Mouse (Mus musculus) left cerebral cortex, adult 2 months (tissue): ENCODE data around the gene Ccng2. TPM values are rescaled to one million over a fixed set of nuclear protein-coding genes. Genes with fewer than 3 reads are reported as not detected.
A peak's percentile ranks its signal among the peaks of the same experiment; 100 is the strongest.

Experiments
- DNase-seq, 2 experiments: peaks; one replicate each; pipeline ENCODE4 v3.0.0; 2021 to 2022; ENCODE audit warnings: low spot score in 2 of 2, mixed read lengths in 1 of 2; ENCODE audit errors: extremely low spot score in 1 of 2
- H3K27ac ChIP-seq: fragments of 200-600 bp; 2 replicates; pipeline ENCODE4 v1.8.1; 2022
- H3K4me3 ChIP-seq: fragments of 200-600 bp; 2 replicates; pipeline ENCODE4 v1.8.1; 2022
- CTCF ChIP-seq: fragments of 200-600 bp; IDR thresholded peaks from 2 replicates; pipeline ENCODE4 v1.8.1; 2022; ENCODE audit warnings: antibody characterized with exemption, mild to moderate bottlenecking, moderate library complexity
- intact Hi-C: fragments of 180-260 bp; cut with DNase I; formaldehyde crosslinking; loops from one replicate; pipeline ENCODE4 v1.15.1; 2025
- total RNA-seq, 2 experiments: library from RNA; stranded (reverse); gene quantifications; 2 replicates each; pipeline ENCODE4 v1.2.3; 2021

The Ccng2 gene
- total RNA-seq, 2 experiments from 2014 or later = 43.0 to 44.4 TPM

GRCm38 (mm10) chr5:93265164-93265800, 1.8 kb upstream of the Ccng2 start:
- no peak for DNase-seq
- intact Hi-C loops = loop anchor here (5.0 kb wide), 1 partner anchor 57 kb away; no protein-coding TSS in a partner anchor
- TF ChIP-seq CTCF = no peak
- Histone ChIP-seq H3K4me3 (no peak overlapping the region), H3K27ac (peak overlapping the region; percentile 91)

DNA sequence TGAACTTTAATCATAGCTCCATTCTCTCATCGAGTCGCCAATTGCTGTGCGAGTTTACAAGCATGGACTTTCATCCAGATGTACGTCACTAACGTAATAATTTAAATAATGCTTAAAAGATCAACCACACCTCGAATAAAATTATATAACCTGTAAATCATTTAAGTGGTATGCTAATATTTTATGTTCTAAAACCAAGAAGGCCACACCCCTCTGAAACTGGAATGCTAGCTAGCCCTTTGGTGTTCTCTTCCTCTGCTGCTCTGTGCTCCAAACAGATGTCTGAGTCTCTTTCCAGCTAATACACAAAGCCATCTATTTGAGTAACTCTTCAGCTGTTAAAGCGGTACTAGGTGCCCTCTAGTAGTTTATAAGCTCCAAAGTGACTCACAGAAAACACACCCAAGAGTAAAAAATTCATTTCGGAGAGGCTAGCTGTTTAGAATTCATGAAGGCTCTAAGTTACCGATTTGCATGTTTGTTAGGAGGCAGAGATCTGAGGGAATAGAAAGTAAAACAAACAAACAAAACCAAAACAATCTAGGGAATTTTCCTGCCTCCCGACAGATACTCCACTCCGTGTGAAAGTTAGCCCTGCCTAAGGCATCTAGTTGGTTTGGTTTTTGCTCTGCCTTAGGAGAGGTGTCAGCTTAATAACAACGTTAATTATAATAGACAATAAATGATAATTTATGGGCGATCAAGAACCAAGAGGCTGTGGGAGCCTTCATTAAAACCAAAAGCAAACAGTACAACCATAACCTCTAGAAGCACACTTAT, 1.1 kb upstream of the Ccng2 start:
- no peak for DNase-seq
- peak overlapping the region; percentile 100 for H3K4me3 ChIP-seq
- TF ChIP-seq CTCF = no peak
- intact Hi-C loops = loop anchor here (2.0 to 5.0 kb wide), 3 partner anchors 56 to 181 kb away; partner anchors contain the start of gene Sept11
- H3K27ac ChIP-seq = peak overlapping the region; percentile 91

GRCm38 (mm10) chr5:93267851-93268606, 972 bp downstream of the Ccng2 start:
- intact Hi-C loops = loop anchor here (1.0 to 5.0 kb wide), 4 partner anchors 54 to 183 kb away; partner anchors contain the start of genes 2010109A12Rik, Ccni and Sept11
- Histone ChIP-seq H3K27ac (peak overlapping the region; percentile 93), H3K4me3 (peak overlapping the region; percentile 100)
- TF ChIP-seq CTCF = peak; percentile 24
- DNase-seq = peak; percentile 68 to 81

DNA sequence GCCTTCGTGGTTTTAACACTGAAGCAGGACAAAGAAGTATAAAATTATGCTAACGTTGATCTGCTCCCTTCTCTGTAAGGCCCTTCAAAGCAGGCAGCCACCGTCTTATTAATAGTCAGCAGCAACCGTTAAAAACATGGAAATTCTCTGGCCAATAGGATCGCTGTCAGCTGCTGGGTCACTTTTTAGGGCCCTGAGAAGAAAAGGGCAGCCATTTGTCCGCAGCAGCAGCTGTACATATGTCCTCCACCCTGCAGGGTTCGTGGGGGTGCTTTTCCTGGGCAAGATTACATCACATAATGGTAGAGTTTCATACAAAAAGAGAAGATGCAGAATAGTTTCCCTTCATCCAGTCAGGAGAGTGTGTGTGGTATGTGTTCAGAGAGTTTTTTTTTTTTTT, 3.0 kb downstream of the Ccng2 start:
- DNase-seq = no peak
- Histone ChIP-seq H3K4me3 (no peak overlapping the region), H3K27ac (no peak overlapping the region)
- no peak for TF ChIP-seq CTCF
- intact Hi-C loops = loop anchor here (10.0 kb wide), 1 partner anchor 595 kb away; the partner anchor contains the start of gene Ccdc158

DNA sequence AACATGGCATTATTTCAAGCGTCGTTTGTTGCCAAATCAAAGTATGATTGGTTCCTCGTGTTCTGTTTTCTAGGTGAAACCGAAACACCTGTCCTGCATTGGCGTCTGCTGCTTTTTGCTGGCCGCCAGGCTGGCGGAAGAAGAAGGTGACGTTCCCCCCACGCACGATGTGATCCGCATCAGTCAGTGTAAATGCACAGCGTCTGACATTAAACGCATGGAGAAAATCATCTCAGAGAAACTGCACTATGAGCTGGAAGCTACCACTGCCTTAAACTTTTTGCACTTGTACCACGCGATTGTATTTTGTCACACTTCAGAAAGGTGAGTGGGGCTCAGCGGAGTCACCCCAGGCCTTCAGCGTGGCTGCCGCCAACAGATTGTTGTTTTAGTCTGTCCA, 3.7 kb downstream of the Ccng2 start:
- no peak for DNase-seq
- Histone ChIP-seq H3K27ac (no peak overlapping the region), H3K4me3 (no peak overlapping the region)
- TF ChIP-seq CTCF = no peak
- intact Hi-C loops = loop anchor here (10.0 kb wide), 1 partner anchor 596 kb away; the partner anchor contains the start of gene Ccdc158

DNA sequence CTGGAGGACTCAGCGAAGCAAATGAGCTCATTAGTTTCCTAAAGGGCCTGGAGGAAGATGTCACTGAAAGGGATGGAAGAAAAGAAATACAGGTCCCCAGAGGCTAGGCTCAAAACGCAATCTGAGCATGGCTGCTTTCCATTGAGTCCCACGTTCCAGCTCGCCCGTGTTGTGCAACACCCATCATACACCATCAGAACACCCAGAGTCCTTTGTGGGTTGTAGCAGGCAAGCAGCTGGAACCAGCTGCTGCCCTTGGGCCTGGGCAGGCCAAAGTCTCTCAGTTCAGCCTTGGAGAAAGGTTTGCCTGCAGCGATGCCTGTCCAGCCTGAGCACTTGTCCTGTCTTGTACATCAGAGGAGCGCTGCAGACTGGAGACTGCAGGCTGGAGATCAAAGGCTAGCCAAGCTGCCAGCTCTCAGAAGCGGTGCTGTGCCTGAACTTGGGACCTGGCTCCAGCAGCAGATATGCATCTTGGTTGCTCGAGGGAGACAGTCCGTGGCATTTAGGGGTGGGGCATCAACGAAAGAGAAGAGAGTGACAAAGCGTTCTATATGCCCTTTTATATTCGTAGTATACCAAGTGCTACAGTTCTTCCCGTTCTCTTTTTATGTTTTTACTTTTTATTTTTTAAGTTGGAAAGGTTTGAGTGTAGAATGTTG, 15.5 kb downstream of the Ccng2 start:
- no peak overlapping the region for H3K27ac ChIP-seq
- intact Hi-C loops = no loop called here
- DNase-seq = no peak
- no peak for TF ChIP-seq CTCF
- no peak overlapping the region for H3K4me3 ChIP-seq

- intact Hi-C loops = no loop called here
- Histone ChIP-seq H3K27ac (no peak overlapping the region), H3K4me3 (no peak overlapping the region)
- no peak for TF ChIP-seq CTCF
- DNase-seq = no peak
These were observed 16.1 kb downstream of the Ccng2 start for GRCm38 (mm10) chr5:93283109-93283508.

DNA sequence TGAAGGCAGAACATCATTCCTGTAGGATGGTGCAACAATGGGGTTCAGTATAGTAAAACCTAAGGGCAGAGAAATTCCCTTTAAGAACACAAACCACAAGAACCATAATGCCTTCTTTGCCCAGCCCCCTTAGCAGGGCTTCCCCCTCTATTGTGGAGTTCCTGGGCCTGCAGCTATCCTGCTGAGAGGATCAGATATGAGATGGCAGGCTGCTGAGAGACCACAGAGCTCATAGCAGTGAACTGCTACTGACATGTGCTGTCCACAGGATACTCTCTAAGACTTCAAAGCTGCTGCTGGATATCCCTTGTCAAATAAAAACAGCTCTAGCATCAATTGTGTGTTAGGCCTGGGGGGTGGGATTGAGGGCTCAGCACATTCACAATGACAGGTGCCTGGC, 21.5 kb downstream of the Ccng2 start:
- DNase-seq = no peak
- no peak for TF ChIP-seq CTCF
- no peak overlapping the region for H3K4me3 ChIP-seq
- intact Hi-C loops = no loop called here
- H3K27ac ChIP-seq = no peak overlapping the region

DNA sequence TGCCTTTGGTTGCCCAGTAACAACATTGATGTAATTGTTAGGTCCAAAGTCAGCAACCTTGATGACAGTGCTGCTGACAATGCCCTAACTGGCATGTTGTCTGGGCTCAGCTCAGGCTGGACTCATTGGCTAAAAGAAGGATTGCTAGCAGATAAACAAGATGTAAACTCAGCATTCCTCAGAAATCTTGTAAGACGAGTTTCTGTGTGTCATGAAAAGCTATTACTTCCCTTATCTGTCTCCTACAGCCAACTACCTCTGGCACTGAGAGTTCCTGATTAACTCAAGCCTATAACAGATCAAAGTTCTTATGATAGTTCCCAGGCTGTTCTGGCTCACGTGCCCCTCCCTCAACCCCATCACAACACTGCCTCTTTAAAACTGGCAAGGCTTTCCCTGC, 23.2 kb downstream of the Ccng2 start:
- no peak for DNase-seq
- H3K4me3 ChIP-seq = no peak overlapping the region
- H3K27ac ChIP-seq = no peak overlapping the region
- TF ChIP-seq CTCF = no peak
- intact Hi-C loops = no loop called here

GRCm38 (mm10) chr5:93296341-93296746, 29.3 kb downstream of the Ccng2 start:
- DNase-seq = no peak
- TF ChIP-seq CTCF = no peak
- intact Hi-C loops = no loop called here
- Histone ChIP-seq H3K4me3 (no peak overlapping the region), H3K27ac (no peak overlapping the region)

GRCm38 (mm10) chr5:93296754-93297153, 29.7 kb downstream of the Ccng2 start:
- TF ChIP-seq CTCF = no peak
- Histone ChIP-seq H3K4me3 (no peak overlapping the region), H3K27ac (no peak overlapping the region)
- intact Hi-C loops = no loop called here
- DNase-seq = no peak

DNA sequence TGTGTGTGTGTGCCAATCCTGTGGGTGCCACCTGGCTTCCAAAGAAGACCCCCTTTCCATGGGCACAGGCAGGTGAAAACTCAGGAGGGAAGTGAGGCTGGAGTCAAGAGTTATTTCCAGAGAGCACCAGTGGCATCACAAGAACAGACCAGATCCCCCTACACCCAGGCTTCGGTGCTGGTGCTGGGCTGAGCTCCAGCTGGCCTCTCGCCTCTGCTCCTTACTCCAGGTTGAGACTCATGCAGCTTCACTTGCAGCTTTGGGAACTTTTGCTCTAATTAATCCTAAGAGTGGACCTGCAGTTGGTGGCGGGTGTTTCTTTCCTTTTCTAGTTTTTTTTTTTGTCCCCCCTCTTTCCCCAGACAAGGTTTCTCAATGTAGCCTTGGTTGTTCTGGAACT, 30.3 kb downstream of the Ccng2 start:
- no peak for TF ChIP-seq CTCF
- intact Hi-C loops = no loop called here

More for the DNA sequence above, 30.3 kb downstream of the Ccng2 start:
- no peak for DNase-seq
- Histone ChIP-seq H3K4me3 (no peak overlapping the region), H3K27ac (no peak overlapping the region)
